19 mouse cellular contexts compared by ENCODE assay signal in genomic region chr2:103145058-103145457, GRCm38 (mm10).
DNase-seq lines count a peak whose midpoint lies in the region; ATAC-seq and TF ChIP-seq lines count a peak whose summit lies in the region.
"Had no signal": no experiment of that assay in that cellular context is flagged by ENCODE, and none has a peak within 500 bp of the region (broad histone marks: within the 10 kb centered on the region; RNA-seq: fewer than 3 reads in every experiment).

No protein-coding gene starts in this region.

- H3K27me3 ChIP-seq in kidney, postnatal 0 days (ENCODE audit: insufficient read depth, low read length) = no peaks in the 10 kb centered on the region
- H3K27me3 ChIP-seq in intestine, embryonic 15.5 days (replicated peaks) = no peaks in the 10 kb centered on the region
- H3K27me3 ChIP-seq in stomach, embryonic 14.5 days (ENCODE audit: control insufficient read depth, insufficient read depth, low read length) = no peaks in the 10 kb centered on the region
- H3K27me3 ChIP-seq: embryonic facial prominence, embryonic 12.5 days had no signal

- no peak overlapping the region for H3K9ac ChIP-seq in kidney, postnatal 0 days (ENCODE audit: low read depth, low read length)
- H3K9ac ChIP-seq in intestine, embryonic 15.5 days = no peak overlapping the region
- H3K9ac ChIP-seq in stomach, embryonic 14.5 days (replicated peaks; ENCODE audit: low read depth, low read length) = no peak overlapping the region
- H3K9ac ChIP-seq: embryonic facial prominence, embryonic 12.5 days had no signal

- no peak for TF ChIP-seq CTCF in kidney, postnatal 0 days (IDR thresholded peaks at IDR 0.05; ENCODE audit: low read depth)

- no peaks in the 10 kb centered on the region for H3K36me3 ChIP-seq in kidney, postnatal 0 days (ENCODE audit: insufficient read depth, low read length)
- no peaks in the 10 kb centered on the region for H3K36me3 ChIP-seq in intestine, embryonic 15.5 days
- H3K36me3 ChIP-seq in stomach, embryonic 14.5 days (ENCODE audit: control insufficient read depth, insufficient read depth, low read length) = no peaks in the 10 kb centered on the region
- H3K36me3 ChIP-seq: embryonic facial prominence, embryonic 12.5 days had no signal

- no peak for DNase-seq in kidney, postnatal 0 days (ENCODE audit: low spot score)
- DNase-seq in kidney, adult 9 months = no peak
- peak; percentile 59 for DNase-seq in MEL-GATA-1-ER (ENCODE audit: extremely low read depth, low read depth)
- no peak for DNase-seq in cerebellum, postnatal 14 days
- no peak for DNase-seq in left cerebral cortex, adult 18-20 months (ENCODE audit: low spot score in 2 of 2)
- no peak for DNase-seq in heart, adult 11 months
- DNase-seq: adrenal gland, postnatal 25 days; cerebellum, postnatal 25 days; gastrocnemius, postnatal 25 days; right cerebral cortex, postnatal 25 days; thymus, postnatal 14 days had no signal

- 31% methylated on average over 3 of the region's 3 CpGs for WGBS in kidney, postnatal 0 days
- WGBS in intestine, embryonic 15.5 days = 49% methylated on average over 3 of the region's 3 CpGs
- WGBS in stomach, embryonic 14.5 days = 59% methylated on average over 3 of the region's 3 CpGs

- no peak overlapping the region for H3K4me3 ChIP-seq in kidney, postnatal 0 days (replicated peaks; ENCODE audit: low read depth, low read length)
- H3K4me3 ChIP-seq in intestine, embryonic 15.5 days (replicated peaks) = no peak overlapping the region
- no peak overlapping the region for H3K4me3 ChIP-seq in stomach, embryonic 14.5 days (ENCODE audit: low read depth, low read length)
- H3K4me3 ChIP-seq: embryonic facial prominence, embryonic 12.5 days had no signal

- 0 out of 2 replicates have a peak, but pooled peaks cover 3% of the 10 kb centered on the region for H3K4me1 ChIP-seq in kidney, postnatal 0 days (replicated peaks; ENCODE audit: insufficient read depth, low read length)
- H3K4me1 ChIP-seq in intestine, embryonic 15.5 days (replicated peaks) = 0 out of 2 replicates have a peak, but pooled peaks cover 9% of the 10 kb centered on the region
- H3K4me1 ChIP-seq in stomach, embryonic 14.5 days (ENCODE audit: control insufficient read depth, insufficient read depth, low read length) = no peaks in the 10 kb centered on the region
- H3K4me1 ChIP-seq: embryonic facial prominence, embryonic 12.5 days had no signal

- H3K9me3 ChIP-seq in kidney, postnatal 0 days (replicated peaks; ENCODE audit: low read length) = no peaks in the 10 kb centered on the region
- H3K9me3 ChIP-seq in intestine, embryonic 15.5 days = no peaks in the 10 kb centered on the region
- no peaks in the 10 kb centered on the region for H3K9me3 ChIP-seq in stomach, embryonic 14.5 days (ENCODE audit: control insufficient read depth, low read depth, low read length)
- H3K9me3 ChIP-seq: embryonic facial prominence, embryonic 12.5 days had no signal

- H3K27ac ChIP-seq in kidney, postnatal 0 days = peak overlapping the region; percentile 89
- H3K27ac ChIP-seq in intestine, embryonic 15.5 days = peak overlapping the region; percentile 83
- peak overlapping the region; percentile 92 for H3K27ac ChIP-seq in stomach, embryonic 14.5 days (ENCODE audit: low read length)
- H3K27ac ChIP-seq: embryonic facial prominence, embryonic 12.5 days had no signal

- H3K4me2 ChIP-seq in kidney, postnatal 0 days (ENCODE audit: low read length) = no peak overlapping the region
- no peak overlapping the region for H3K4me2 ChIP-seq in intestine, embryonic 15.5 days (replicated peaks)
- no peak overlapping the region for H3K4me2 ChIP-seq in stomach, embryonic 14.5 days (replicated peaks; ENCODE audit: low read depth, low read length)
- H3K4me2 ChIP-seq: embryonic facial prominence, embryonic 12.5 days; heart, embryonic 11.5 days; liver, embryonic 11.5 days had no signal

- no peak for ATAC-seq in kidney, postnatal 0 days (replicated peaks; ENCODE audit: low FRiP score, low read depth)
- no peak for ATAC-seq in intestine, embryonic 15.5 days
- ATAC-seq in stomach, embryonic 14.5 days (ENCODE audit: insufficient number of reproducible peaks, insufficient read depth, low FRiP score, low read depth) = no peak
- ATAC-seq: CD4-positive, CD25-positive, alpha-beta regulatory T cell, adult 4 months; hindbrain, embryonic 16.5 days; midbrain, embryonic 16.5 days had no signal
